Mouse (Mus musculus): Measurements from ENCODE around the gene Exosc3. TPM values are rescaled to one million over a fixed set of nuclear protein-coding genes. Genes with fewer than 3 reads are reported as not detected.

The Exosc3 gene
- polyA plus RNA-seq, 1 experiment = 39.5 TPM

- no peak overlapping the region for H3K27ac ChIP-seq (ENCODE audit: control insufficient read depth, insufficient read depth, low read depth, low read length)
- TF ChIP-seq POLR2A (IDR thresholded peaks at IDR 0.05; ENCODE audit: control insufficient read depth, low read depth, low read length) = no peak
- TF ChIP-seq CTCF (IDR thresholded peaks at IDR 0.05; ENCODE audit: control insufficient read depth, insufficient read depth, insufficient replicate concordance, low read depth, low read length) = no peak
- no peaks in the 10 kb centered on the region for H3K4me1 ChIP-seq (ENCODE audit: control insufficient read depth, insufficient read depth, low read length)
- H3K36me3 ChIP-seq (ENCODE audit: control insufficient read depth, insufficient read depth, low read length) = no peaks in the 10 kb centered on the region; the same call in 1 of the 2 replicates
- no peaks in the 10 kb centered on the region for H3K27me3 ChIP-seq (ENCODE audit: control insufficient read depth, insufficient read depth, low read length)
- no peak overlapping the region for H3K4me3 ChIP-seq (ENCODE audit: control insufficient read depth, low read depth, low read length)
These were observed 28.7 kb upstream of the Exosc3 start for GRCm38 (mm10) chr4:45371261-45371660.

GRCm38 (mm10) chr4:45356653-45357052 lies 14.1 kb upstream of the Exosc3 start:
- H3K36me3 ChIP-seq (ENCODE audit: control insufficient read depth, insufficient read depth, low read length) = no peaks in the 10 kb centered on the region; the same call in 1 of the 2 replicates

GRCm38 (mm10) chr4:45341669-45342249 lies 773 bp downstream of the Exosc3 start, which contains the start of gene Dcaf10:
Gene Dcaf10, plus strand, starts transcription at chr4:45342101.
- Histone ChIP-seq H3K27me3 (ENCODE audit: control insufficient read depth, insufficient read depth, low read length) (no peaks in the 10 kb centered on the region), H3K27ac (ENCODE audit: control insufficient read depth, insufficient read depth, low read depth, low read length) (peak within 1 kb of the TSS; percentile 86), H3K4me3 (ENCODE audit: control insufficient read depth, low read depth, low read length) (peak within 1 kb of the TSS; percentile 90), H3K4me1 (ENCODE audit: control insufficient read depth, insufficient read depth, low read length) (peaks cover 4% of the 10 kb centered on the region; the same call in 1 of the 2 replicates), H3K36me3 (ENCODE audit: control insufficient read depth, insufficient read depth, low read length) (no peaks in the 10 kb centered on the region)
- TF ChIP-seq CTCF (IDR thresholded peaks at IDR 0.05; ENCODE audit: control insufficient read depth, insufficient read depth, insufficient replicate concordance, low read depth, low read length) = no peak
- peak; percentile 68 for TF ChIP-seq POLR2A (IDR thresholded peaks at IDR 0.05; ENCODE audit: control insufficient read depth, low read depth, low read length)

More at GRCm38 (mm10) chr4:45356653-45357052, 14.1 kb upstream of the Exosc3 start:
- H3K4me3 ChIP-seq (ENCODE audit: control insufficient read depth, low read depth, low read length) = no peak overlapping the region
- H3K27me3 ChIP-seq (ENCODE audit: control insufficient read depth, insufficient read depth, low read length) = no peaks in the 10 kb centered on the region
- no peak overlapping the region for H3K27ac ChIP-seq (ENCODE audit: control insufficient read depth, insufficient read depth, low read depth, low read length)
- H3K4me1 ChIP-seq (ENCODE audit: control insufficient read depth, insufficient read depth, low read length) = no peaks in the 10 kb centered on the region
- TF ChIP-seq CTCF (IDR thresholded peaks at IDR 0.05; ENCODE audit: control insufficient read depth, insufficient read depth, insufficient replicate concordance, low read depth, low read length) (no peak), POLR2A (IDR thresholded peaks at IDR 0.05; ENCODE audit: control insufficient read depth, low read depth, low read length) (no peak)

GRCm38 (mm10) chr4:45341226-45341625 lies 1.3 kb downstream of the Exosc3 start:
- H3K36me3 ChIP-seq (ENCODE audit: control insufficient read depth, insufficient read depth, low read length) = no peaks in the 10 kb centered on the region
- no peak overlapping the region; the same call in 1 of the 2 replicates for H3K27ac ChIP-seq (ENCODE audit: control insufficient read depth, insufficient read depth, low read depth, low read length)
- peaks cover 4% of the 10 kb centered on the region; the same call in 1 of the 2 replicates for H3K4me1 ChIP-seq (ENCODE audit: control insufficient read depth, insufficient read depth, low read length)
- no peak for TF ChIP-seq CTCF (IDR thresholded peaks at IDR 0.05; ENCODE audit: control insufficient read depth, insufficient read depth, insufficient replicate concordance, low read depth, low read length)
- no peak for TF ChIP-seq POLR2A (IDR thresholded peaks at IDR 0.05; ENCODE audit: control insufficient read depth, low read depth, low read length)
- no peaks in the 10 kb centered on the region for H3K27me3 ChIP-seq (ENCODE audit: control insufficient read depth, insufficient read depth, low read length)
- H3K4me3 ChIP-seq (ENCODE audit: control insufficient read depth, low read depth, low read length) = peak overlapping the region; percentile 90

- H3K4me3 ChIP-seq (ENCODE audit: control insufficient read depth, low read depth, low read length) = no peak overlapping the region
- H3K4me1 ChIP-seq (ENCODE audit: control insufficient read depth, insufficient read depth, low read length) = peaks cover 4% of the 10 kb centered on the region
- no peaks in the 10 kb centered on the region for H3K36me3 ChIP-seq (ENCODE audit: control insufficient read depth, insufficient read depth, low read length)
- H3K27ac ChIP-seq (ENCODE audit: control insufficient read depth, insufficient read depth, low read depth, low read length) = no peak overlapping the region
- H3K27me3 ChIP-seq (ENCODE audit: control insufficient read depth, insufficient read depth, low read length) = no peaks in the 10 kb centered on the region
- no peak for TF ChIP-seq POLR2A (IDR thresholded peaks at IDR 0.05; ENCODE audit: control insufficient read depth, low read depth, low read length)
- no peak for TF ChIP-seq CTCF (IDR thresholded peaks at IDR 0.05; ENCODE audit: control insufficient read depth, insufficient read depth, insufficient replicate concordance, low read depth, low read length)
These were observed 10.1 kb downstream of the Exosc3 start for GRCm38 (mm10) chr4:45332466-45332865.

- no peaks in the 10 kb centered on the region for H3K27me3 ChIP-seq (ENCODE audit: control insufficient read depth, insufficient read depth, low read length)
- no peaks in the 10 kb centered on the region for H3K36me3 ChIP-seq (ENCODE audit: control insufficient read depth, insufficient read depth, low read length)
- H3K4me1 ChIP-seq (ENCODE audit: control insufficient read depth, insufficient read depth, low read length) = peaks cover 3% of the 10 kb centered on the region
- no peak overlapping the region for H3K4me3 ChIP-seq (ENCODE audit: control insufficient read depth, low read depth, low read length)
- H3K27ac ChIP-seq (ENCODE audit: control insufficient read depth, insufficient read depth, low read depth, low read length) = no peak overlapping the region
- TF ChIP-seq POLR2A (IDR thresholded peaks at IDR 0.05; ENCODE audit: control insufficient read depth, low read depth, low read length) (no peak), CTCF (IDR thresholded peaks at IDR 0.05; ENCODE audit: control insufficient read depth, insufficient read depth, insufficient replicate concordance, low read depth, low read length) (no peak)
These were observed 11.4 kb downstream of the Exosc3 start for GRCm38 (mm10) chr4:45331139-45331538.

GRCm38 (mm10) chr4:45320159-45320816 lies 22.2 kb downstream of the Exosc3 start:
- Histone ChIP-seq H3K27me3 (ENCODE audit: control insufficient read depth, insufficient read depth, low read length) (no peaks in the 10 kb centered on the region), H3K4me3 (ENCODE audit: control insufficient read depth, low read depth, low read length) (peak overlapping the region; percentile 92), H3K36me3 (ENCODE audit: control insufficient read depth, insufficient read depth, low read length) (no peaks in the 10 kb centered on the region), H3K27ac (ENCODE audit: control insufficient read depth, insufficient read depth, low read depth, low read length) (peak overlapping the region; percentile 87), H3K4me1 (ENCODE audit: control insufficient read depth, insufficient read depth, low read length) (peaks cover 3% of the 10 kb centered on the region; the same call in 1 of the 2 replicates)
- TF ChIP-seq POLR2A (IDR thresholded peaks at IDR 0.05; ENCODE audit: control insufficient read depth, low read depth, low read length) (peak; percentile 90), CTCF (IDR thresholded peaks at IDR 0.05; ENCODE audit: control insufficient read depth, insufficient read depth, insufficient replicate concordance, low read depth, low read length) (no peak)
